Mouse (Mus musculus) CD8-positive naive resting alpha-beta T cell, adult 2 months (primary cell): ENCODE results near the gene Srp72.
"Not testable (repeated sequence)": the region's sequence is repeated elsewhere in the genome, so short reads cannot be mapped to it uniquely, and the experiment has no call there.

Experiments
- DNase-seq, 2 experiments: peaks; one replicate each; pipeline ENCODE4 v3.0.0; 2022; ENCODE audit warnings: low read depth in 2 of 2, low spot score in 2 of 2

The Srp72 gene

DNA sequence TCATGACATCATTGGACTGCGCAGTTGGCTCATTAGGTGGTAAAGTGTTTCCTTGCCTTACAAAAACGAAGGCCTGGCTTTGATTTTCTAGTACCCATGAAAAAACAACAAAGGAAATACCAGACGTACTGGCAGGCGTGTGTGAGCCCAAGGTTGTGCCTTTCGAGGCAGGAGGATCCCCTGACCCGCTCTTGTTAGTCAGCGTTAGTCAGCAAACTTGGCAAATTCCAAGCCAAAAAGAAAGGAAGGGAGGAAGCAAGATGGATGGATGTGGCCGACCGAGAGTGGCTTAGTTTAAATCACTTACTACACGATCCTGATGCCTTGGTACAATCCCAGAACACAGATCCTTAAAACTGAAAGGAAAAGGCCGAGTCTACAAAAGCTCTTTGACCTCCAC lies 11.9 kb upstream of the Srp72 start:
- no peak for DNase-seq

DNA sequence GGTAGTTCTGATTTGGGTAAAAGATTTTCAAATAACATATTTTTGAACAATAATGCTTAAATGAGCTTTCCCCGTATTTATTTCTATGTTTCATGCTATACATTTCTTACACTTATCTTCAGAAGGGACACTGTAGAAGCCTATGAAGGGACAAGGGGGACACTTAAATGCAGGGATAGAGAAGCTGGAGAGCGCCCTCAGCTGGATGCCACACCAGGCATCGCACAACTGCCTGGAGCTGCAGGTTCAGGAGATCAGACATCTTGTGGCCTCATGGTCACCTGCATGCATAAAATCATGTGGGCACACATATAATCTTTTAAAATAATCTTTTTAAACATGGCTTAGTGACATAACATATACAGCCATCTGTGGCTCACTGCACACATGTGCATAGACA lies 9.8 kb upstream of the Srp72 start:
- no peak for DNase-seq

DNA sequence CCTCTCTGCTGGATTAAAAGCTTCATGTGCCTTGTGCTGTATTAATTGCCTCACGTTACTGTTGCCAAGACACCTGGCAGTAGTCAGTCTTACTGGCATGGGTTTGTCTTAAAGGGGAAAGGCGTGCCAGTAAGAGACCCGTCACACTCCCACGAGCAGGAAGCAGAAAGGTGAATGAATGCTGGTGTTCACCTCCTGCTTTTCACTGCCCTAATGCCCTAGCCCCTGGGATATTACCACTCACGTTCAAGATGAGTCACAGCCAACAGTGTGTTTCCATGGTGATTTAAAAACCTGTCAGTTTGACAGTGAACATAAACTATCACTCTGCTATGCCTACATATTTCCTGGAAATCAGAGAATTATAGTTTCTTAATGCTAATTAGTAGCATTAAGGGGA lies 5.2 kb upstream of the Srp72 start:
- DNase-seq: no peak

DNA sequence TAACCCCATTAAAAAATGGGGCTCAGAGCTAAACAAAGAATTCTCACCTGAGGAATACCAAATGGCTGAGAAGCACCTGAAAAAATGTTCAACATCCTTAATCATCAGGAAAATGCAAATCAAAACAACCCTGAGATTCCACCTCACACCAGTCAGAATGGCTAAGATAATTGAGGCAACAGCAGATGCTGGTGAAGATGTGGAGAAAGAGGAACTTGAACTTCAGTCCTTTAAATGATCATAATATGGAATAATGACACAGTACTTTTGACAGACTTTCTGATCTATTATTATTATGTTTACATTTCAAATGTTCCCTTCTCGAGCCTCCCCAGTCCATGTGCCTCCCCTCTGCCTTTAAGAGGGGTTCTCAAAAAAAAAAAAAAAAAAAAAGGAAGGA lies 3.4 kb upstream of the Srp72 start:
- DNase-seq: not testable (repeated sequence)

DNA sequence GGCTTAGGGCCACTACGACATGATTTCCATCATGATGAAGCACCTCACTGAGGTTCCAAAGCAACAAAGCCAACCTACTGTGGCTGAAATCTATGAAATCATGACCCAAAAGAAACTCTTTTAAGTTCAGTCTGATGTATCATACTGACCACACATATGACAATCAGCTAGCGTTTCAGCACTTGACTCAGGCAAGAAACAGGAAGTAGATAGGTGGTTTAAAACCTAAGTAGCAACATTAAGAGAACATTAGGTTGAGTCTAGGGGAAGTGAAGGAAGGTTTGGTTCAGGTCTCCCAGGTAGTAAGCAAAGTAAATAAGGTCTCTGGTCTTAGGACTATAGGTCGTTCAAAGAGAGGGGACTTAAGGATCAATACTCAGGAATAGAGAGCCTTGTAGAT lies 995 bp upstream of the Srp72 start:
- no peak for DNase-seq

GRCm38 (mm10) chr5:76974207-76974553 lies 303 bp upstream of the Srp72 start:
- no peak for DNase-seq

DNA sequence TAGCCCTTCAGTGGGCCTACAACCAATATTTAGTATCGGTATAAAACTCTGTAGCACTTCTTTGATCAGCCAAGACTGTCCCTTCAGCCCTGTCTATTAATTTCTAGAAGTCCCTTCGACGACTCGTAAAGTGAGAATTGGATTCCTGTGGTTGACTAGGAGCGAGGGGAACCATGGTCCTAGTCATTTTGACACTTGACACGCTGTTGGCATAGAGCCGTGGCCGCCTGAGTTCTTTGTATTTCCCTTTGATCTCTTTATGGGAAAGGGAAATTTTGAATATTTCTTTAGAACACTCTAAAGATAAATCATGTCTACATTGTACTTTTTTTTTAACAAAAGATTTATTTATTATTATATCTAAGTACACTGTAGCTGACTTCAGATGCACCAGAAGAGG lies 1.3 kb downstream of the Srp72 start:
- DNase-seq: no peak

DNA sequence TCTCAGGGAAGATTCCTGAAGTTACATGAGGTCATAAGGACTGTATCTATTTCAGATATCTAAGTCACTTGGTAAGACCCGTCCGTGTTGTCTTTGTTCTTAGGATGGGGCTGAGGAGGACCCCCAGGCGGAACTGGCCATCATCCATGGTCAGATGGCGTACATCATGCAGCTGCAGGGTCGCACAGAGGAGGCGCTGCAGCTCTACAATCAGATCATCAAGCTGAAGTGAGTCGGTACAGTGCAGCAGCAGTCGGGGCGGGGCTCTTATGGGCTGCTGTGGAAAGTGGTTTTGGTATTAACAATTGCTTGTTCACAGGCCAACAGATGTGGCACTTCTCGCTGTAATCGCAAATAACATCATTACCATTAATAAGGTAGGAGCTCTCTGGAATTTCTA lies 9.5 kb downstream of the Srp72 start:
- no peak for DNase-seq

GRCm38 (mm10) chr5:76990789-76991188 lies 16.3 kb downstream of the Srp72 start:
- no peak for DNase-seq

DNA sequence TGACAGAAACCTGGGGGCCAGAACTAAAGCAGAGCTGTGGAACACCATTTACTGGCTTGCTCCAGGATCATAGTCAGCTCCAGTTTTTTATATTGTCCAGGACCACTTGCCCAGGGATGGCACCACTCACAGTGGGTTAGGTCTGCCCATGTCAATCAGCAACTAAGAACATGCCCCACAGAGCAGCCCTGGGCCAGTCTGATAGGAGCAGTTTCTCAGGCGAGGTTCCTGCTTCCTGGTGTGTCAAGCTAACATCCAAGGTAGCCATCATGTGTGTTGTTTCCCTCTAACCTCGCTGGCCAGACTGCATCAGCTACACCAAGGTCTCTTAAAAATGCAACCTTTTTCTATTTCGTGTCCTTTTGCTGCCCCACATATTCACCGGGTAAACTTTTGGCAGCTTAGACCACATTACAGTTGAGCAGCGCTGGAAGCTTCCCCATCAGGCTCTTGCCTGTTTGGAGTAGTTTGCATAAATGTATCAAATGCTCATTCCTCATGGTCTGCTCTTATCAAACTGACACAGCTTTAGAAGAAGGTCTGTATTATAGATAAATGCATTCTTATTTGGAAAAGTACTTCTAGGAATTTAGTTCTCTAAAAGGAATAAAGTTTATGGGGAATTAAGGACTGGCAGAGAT lies 18.8 kb downstream of the Srp72 start:
- no peak for DNase-seq

DNA sequence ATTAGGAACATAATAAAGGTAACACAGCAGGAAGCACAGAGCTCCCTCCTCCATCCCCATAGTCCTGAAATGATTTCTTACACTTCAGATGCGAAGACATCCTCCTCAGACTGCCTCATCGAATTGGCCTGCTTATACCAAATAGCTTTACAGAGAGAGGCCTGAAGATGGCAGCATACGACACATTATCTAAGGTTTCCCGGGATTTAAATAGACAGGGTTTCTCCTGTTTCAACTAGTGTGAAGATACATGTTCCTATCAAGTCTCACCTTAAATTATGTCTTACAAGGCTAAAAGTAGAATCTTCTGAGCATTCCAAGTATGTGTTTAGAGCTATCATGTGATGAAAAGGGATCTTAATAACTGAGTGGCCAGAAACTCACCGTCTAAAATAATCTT lies 23.9 kb downstream of the Srp72 start:
- DNase-seq: no peak

- DNase-seq: no peak
Observed at GRCm38 (mm10) chr5:77001192-77001591, 26.7 kb downstream of the Srp72 start.

DNA sequence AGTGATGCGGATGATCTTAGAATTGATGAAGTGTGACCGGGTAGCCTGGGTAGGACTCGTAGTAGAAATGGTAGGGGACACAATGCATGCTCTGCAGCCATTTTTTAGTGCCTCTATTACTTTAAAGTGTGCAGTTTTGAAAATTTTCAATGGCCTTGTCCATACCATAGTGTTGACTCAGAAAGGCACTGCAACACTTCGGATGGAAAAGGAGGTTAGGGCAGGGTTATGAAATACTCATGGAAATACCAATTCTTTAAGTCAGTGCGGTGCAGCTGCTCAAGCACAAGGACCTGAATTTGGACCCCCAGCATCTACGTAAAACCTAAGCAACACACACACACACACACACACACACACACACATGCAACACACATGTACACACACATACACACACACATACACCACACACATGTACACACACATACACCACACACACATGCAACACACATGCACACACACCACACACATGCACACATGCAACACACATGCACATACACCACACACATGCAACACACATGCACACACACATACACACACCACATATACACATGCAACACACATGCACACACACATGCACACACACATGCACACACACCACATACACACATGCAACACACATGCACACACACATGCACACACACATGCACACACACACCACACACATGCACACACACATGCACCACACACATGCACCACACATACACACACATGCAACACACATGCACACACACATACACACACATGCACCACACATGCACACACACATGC lies 29.8 kb downstream of the Srp72 start, which contains the start of gene Arl9:
TSS of gene Arl9 (plus strand) at position 5 of the 771 bp plus-strand sequence.
- no peak for DNase-seq

- no peak for DNase-seq
Observed at GRCm38 (mm10) chr5:77010352-77010751, 35.9 kb downstream of the Srp72 start.

DNA sequence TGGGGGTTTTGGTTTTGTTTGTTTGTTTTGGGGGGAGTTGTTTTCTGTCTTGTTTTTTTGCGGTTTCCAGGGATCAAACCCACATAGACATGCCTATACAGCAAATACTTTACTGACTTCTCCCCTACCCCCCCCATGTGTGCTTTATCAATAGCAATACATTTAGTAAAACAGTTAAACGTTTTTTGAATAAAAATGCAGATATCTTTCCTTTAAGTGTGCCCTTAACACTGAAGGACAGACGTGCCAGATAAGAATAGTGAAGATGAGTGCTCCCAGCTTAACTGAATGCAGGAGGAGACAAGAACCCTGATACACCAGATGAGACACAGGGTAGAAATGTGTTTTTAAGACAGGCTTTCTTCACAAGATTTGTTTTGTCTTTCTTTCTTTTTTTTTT lies 36.6 kb downstream of the Srp72 start:
- no peak for DNase-seq

- DNase-seq: no peak
Observed at GRCm38 (mm10) chr5:77013171-77013570, 38.7 kb downstream of the Srp72 start.

DNA sequence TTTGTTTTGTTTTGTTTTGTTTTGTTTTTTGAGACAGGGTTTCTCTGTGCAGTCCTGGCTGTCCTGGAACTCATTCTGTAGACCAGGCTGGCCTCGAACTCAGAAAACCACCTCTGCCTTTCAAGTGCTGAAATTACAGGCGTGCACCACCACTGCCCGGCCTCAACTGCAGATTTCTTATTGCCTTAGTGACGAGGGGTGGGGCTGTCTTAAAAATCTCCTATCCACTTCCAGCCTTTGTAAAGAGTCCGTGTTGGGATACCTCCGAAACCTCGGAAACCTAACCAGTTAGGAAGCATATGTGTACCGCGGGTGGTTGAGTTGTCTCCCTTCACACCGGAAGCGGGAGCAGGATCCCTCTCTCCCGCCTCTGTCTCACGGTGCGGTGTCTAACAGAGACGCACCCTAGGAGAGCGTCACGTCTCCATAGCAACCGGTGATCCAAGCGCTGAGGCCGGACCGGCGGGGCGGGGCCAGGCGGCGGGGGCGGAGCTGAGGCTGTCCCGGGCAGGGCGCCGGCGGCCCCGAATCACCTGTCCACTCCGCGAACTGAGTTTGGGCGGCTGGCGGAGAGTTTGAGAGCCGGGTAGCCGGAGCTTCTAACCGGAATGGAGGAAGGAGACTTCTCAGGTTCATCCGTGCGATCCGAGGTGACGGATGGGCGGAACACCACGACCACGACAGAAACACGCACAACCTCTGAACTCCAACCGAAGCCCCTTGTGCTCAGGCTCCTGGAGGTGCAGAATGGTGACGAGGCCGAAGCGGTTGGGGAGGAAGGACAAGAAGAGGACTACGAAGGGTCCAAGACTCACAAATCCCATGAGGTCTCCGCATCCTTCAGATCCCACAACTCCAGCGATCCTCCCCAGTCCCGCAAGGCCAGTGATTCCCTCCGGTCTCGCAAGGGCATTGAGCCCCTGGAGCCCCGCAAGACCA lies 41.3 kb downstream of the Srp72 start, which contains the start of gene Thegl:
TSS of gene Thegl (plus strand) at position 480 of the 939 bp plus-strand sequence.
- peak; percentile 14 to 49 for DNase-seq

- no peak for DNase-seq
Observed at GRCm38 (mm10) chr5:77028034-77028433, 53.6 kb downstream of the Srp72 start.

- peak in 1 of 2 experiments; percentile 32 for DNase-seq
Observed at GRCm38 (mm10) chr5:77029735-77030134, 55.3 kb downstream of the Srp72 start.

GRCm38 (mm10) chr5:77035101-77035500 lies 60.6 kb downstream of the Srp72 start:
- DNase-seq: not testable (repeated sequence)

- DNase-seq: no peak
Observed at GRCm38 (mm10) chr5:77038451-77038850, 64.0 kb downstream of the Srp72 start.

GRCm38 (mm10) chr5:77039391-77039790 lies 64.9 kb downstream of the Srp72 start:
- DNase-seq: no peak
